Mouse (Mus musculus) spleen, adult 2 months (tissue): ENCODE results near the gene Acadvl. TPM values are rescaled to one million over a fixed set of nuclear protein-coding genes. Genes with fewer than 3 reads are reported as not detected.
A peak's percentile ranks its signal among the peaks of the same experiment; 100 is the strongest.

Experiments used
- DNase-seq, 2 experiments: peaks; one replicate each; pipeline versions ENCODE4 v3.0.0 to v3.0.0-alpha.2; 2012 to 2021; ENCODE audit warnings: low spot score in 2 of 2, low read depth in 1 of 2
- H3K27ac ChIP-seq: fragments of 200-500 bp; 2 replicates; pipeline ENCODE4 v1.5.1; 2012; ENCODE audit warnings: low read length, inconsistent platforms; ENCODE audit not compliant: insufficient read depth
- H3K27me3 ChIP-seq: fragments of 200-500 bp; 2 replicates; pipeline ENCODE4 v1.6.1; 2012; ENCODE audit warnings: mild to moderate bottlenecking, moderate library complexity, low read length, inconsistent platforms; ENCODE audit not compliant: control insufficient read depth, insufficient read depth
- H3K36me3 ChIP-seq: fragments of 200-500 bp; 2 replicates; pipeline ENCODE4 v1.6.1; 2012; ENCODE audit warnings: mild to moderate bottlenecking, low read length, inconsistent platforms; ENCODE audit not compliant: control insufficient read depth, insufficient read depth
- H3K4me1 ChIP-seq: fragments of 200-500 bp; 2 replicates; pipeline ENCODE4 v1.6.1; 2011; ENCODE audit warnings: inconsistent platforms; ENCODE audit not compliant: control insufficient read depth, insufficient read depth, insufficient read length
- H3K4me3 ChIP-seq: fragments of 200-500 bp; 2 replicates; pipeline ENCODE4 v1.5.1; 2011; ENCODE audit warnings: mild to moderate bottlenecking, inconsistent platforms; ENCODE audit not compliant: insufficient read depth, insufficient read length; ENCODE audit errors: extremely low read depth
- CTCF ChIP-seq: fragments of 200-500 bp; IDR thresholded peaks from 2 replicates; pipeline ENCODE4 v1.5.1; 2011; ENCODE audit warnings: mild to moderate bottlenecking, inconsistent platforms; ENCODE audit not compliant: insufficient read depth, insufficient read length, insufficient replicate concordance; ENCODE audit errors: extremely low read depth
- POLR2A ChIP-seq: fragments of 200-500 bp; IDR thresholded peaks from 2 replicates; pipeline ENCODE4 v1.6.1; 2011; ENCODE audit warnings: low read depth, low read length, inconsistent platforms
- WGBS: fragments of 180-500 bp; shearing (Covaris S2); methylation state at CpG from one replicate; pipeline ENCODE4 v1.1.7; 2018; 5-methylcytosine and 5-hydroxymethylcytosine counted together
- polyA plus RNA-seq: library from polyadenylated mRNA; depleted of rRNA; stranded (reverse); fragments of >200 nt; gene quantifications from 2 replicates; pipeline ENCODE4 v1.2.3, GENCODE M21; 2012; rRNA removed

The Acadvl gene
- 29.5 and 37.0 TPM in 2 replicates for polyA plus RNA-seq

GRCm38 (mm10) chr11:70014880-70015558 is at the start of gene Acadvl:
TSS of gene Acadvl (minus strand) at chr11:70015411.
- DNase-seq: peak in 1 of 2 experiments; percentile 84
- Histone ChIP-seq H3K27ac (peak within 1 kb of the TSS; percentile 26), H3K4me1 (peaks cover 7% of the 10 kb centered on the region; the same call in 1 of the 2 replicates), H3K36me3 (peaks cover 20% of the 10 kb centered on the region), H3K4me3 (peak within 1 kb of the TSS; percentile 77), H3K27me3 (no peaks in the 10 kb centered on the region)
- WGBS: 1% methylated on average over 35 of the region's 35 CpGs
- TF ChIP-seq POLR2A (no peak), CTCF (peak; percentile 30; the same call in 1 of the 2 replicates)

DNA sequence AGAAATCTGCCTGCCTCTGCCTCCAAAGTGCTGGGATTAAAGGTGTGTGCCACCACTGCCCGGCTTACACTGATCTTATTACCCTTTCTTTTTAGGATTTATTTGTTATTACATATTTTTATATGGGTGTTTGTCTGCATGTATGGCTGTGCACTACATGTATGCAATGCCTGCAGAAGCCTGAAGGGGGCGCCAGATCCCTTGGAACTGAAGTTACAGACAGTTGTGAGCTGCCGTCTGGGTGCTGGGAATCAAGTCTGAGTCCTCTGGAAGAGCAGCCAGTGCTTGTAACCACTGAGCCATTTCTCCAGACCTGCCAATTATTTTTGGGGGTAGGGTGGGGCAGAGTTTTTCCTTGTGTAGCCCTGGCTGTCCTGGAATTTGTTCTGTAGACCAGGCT is 47.8 kb upstream of the Acadvl start:
- DNase-seq: no peak
- Histone ChIP-seq H3K4me3 (no peak overlapping the region), H3K27me3 (no peaks in the 10 kb centered on the region), H3K36me3 (no peaks in the 10 kb centered on the region), H3K4me1 (no peaks in the 10 kb centered on the region), H3K27ac (no peak overlapping the region)
- 71% methylated on average over 3 of the region's 3 CpGs for WGBS
- no peak for TF ChIP-seq POLR2A
- no peak for TF ChIP-seq CTCF

DNA sequence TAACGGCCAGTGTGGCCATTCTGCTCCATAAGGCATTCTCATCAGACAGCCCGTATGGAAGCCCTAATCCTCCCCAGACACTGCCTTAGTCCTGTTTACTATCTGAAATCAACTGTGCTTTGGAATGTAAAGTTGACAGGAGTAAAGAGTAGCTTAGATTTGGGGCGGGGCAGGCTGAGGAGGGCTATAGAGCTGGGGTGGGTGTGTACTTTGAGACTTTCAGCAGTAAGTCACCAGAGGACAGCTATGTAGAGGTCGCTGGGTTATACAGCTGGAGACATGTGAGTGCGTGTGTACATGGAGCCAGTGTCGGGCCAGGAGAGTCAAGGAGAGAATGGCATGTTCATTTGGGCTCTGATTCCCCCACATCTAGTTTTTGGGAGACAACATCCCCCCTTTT is 44.7 kb upstream of the Acadvl start:
- 79% methylated on average over 6 of the region's 6 CpGs for WGBS
- Histone ChIP-seq H3K27ac (no peak overlapping the region), H3K36me3 (no peaks in the 10 kb centered on the region), H3K4me3 (no peak overlapping the region), H3K4me1 (no peaks in the 10 kb centered on the region), H3K27me3 (no peaks in the 10 kb centered on the region)
- TF ChIP-seq POLR2A: no peak
- no peak for TF ChIP-seq CTCF
- no peak for DNase-seq

- H3K4me3 ChIP-seq: no peak overlapping the region
- H3K27ac ChIP-seq: no peak overlapping the region
- 92% methylated on average over 9 of the region's 9 CpGs for WGBS
- no peaks in the 10 kb centered on the region for H3K36me3 ChIP-seq
- no peak for DNase-seq
- no peaks in the 10 kb centered on the region for H3K4me1 ChIP-seq
- no peaks in the 10 kb centered on the region for H3K27me3 ChIP-seq
- TF ChIP-seq CTCF (no peak), POLR2A (no peak)
These were observed 42.6 kb upstream of the Acadvl start for GRCm38 (mm10) chr11:70057805-70058204.

DNA sequence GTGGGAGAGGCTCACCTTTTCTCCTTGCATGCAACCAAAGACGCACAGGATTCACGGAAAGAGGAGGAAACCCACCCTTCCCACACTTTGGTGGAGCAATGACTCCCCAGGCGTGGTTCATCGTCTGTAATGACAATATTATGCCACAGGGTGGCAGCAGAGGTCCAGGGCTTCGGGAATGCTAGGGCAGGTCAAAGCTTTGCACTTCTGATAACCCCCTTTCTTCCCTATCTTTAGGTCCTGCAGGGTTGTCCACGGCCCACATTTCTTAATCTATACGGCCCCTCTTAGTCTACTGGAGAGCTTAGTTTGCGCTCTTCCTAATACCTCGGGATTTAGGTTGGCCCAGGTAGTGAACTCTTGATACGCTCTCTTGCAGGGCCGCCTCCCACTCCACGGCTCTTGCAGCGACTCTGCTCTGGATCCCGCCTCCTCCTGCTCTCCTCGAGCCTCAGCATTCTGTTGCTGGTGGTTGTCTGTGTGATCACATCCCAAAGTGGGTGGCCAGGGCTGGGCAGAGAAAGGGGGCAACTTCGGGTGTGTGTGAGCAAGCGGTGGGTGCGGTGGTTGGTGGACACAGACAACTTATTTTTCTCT is 40.5 kb upstream of the Acadvl start:
- TF ChIP-seq CTCF (peak; percentile 79; the same call in 1 of the 2 replicates), POLR2A (no peak)
- Histone ChIP-seq H3K4me3 (no peak overlapping the region), H3K27ac (no peak overlapping the region), H3K4me1 (no peaks in the 10 kb centered on the region), H3K36me3 (no peaks in the 10 kb centered on the region), H3K27me3 (no peaks in the 10 kb centered on the region)
- peak; percentile 21 to 66 for DNase-seq
- WGBS: 38% methylated on average over 18 of the region's 18 CpGs

GRCm38 (mm10) chr11:70053898-70054570 is 38.8 kb upstream of the Acadvl start, which contains the start of gene Asgr1:
TSS of gene Asgr1 (plus strand) at chr11:70054085.
- 94% methylated on average over 10 of the region's 10 CpGs for WGBS
- H3K4me3 ChIP-seq: no peak within 1 kb of the TSS
- no peak for DNase-seq
- no peaks in the 10 kb centered on the region for H3K27me3 ChIP-seq
- TF ChIP-seq CTCF: no peak
- no peak for TF ChIP-seq POLR2A
- H3K4me1 ChIP-seq: no peaks in the 10 kb centered on the region
- H3K36me3 ChIP-seq: no peaks in the 10 kb centered on the region
- no peak within 1 kb of the TSS for H3K27ac ChIP-seq
